In the genomic region with DNA sequence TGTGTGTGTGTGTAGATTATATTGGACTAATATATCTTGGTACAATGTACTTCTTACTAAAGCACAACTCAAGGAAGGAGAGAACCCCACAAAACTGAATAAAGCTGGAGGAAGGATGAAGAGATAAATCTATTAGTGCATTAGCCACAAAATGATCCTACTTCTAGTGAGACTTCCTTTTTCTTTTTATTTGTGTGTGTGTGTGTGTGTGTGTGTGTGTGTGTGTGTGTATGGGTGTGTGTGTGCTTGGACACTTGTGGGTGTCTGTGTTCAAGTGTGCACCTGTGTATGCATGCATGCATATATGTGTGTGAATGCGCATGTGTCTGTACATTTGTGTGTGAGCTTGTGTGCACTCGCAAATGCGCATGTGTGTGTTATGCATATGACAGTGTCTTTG, we compare ENCODE assay signal across 16 mouse cellular contexts.
"Had no signal": no experiment of that assay in that cellular context is flagged by ENCODE, and none has a peak within 500 bp of the region (broad histone marks: within the 10 kb centered on the region; RNA-seq: fewer than 3 reads in every experiment).

No protein-coding gene starts in this region.

- H3K27me3 ChIP-seq: neural tube, embryonic 13.5 days; neural tube, embryonic 15.5 days; stomach, embryonic 15.5 days had no signal

- H3K9ac ChIP-seq: neural tube, embryonic 13.5 days; neural tube, embryonic 15.5 days; stomach, embryonic 15.5 days had no signal

- H3K36me3 ChIP-seq: neural tube, embryonic 13.5 days; neural tube, embryonic 15.5 days; stomach, embryonic 15.5 days had no signal

- H3K9me3 ChIP-seq: neural tube, embryonic 13.5 days; neural tube, embryonic 15.5 days; stomach, embryonic 15.5 days had no signal

- H3K27ac ChIP-seq: neural tube, embryonic 13.5 days; neural tube, embryonic 15.5 days; stomach, embryonic 15.5 days; stomach, postnatal 0 days had no signal

- DNase-seq: retina, postnatal 1 day; right cerebral cortex, adult 18-20 months; right cerebral cortex, postnatal 14 days; right cerebral cortex, postnatal 25 days; right cerebral cortex, postnatal 4 days; spleen, adult 18-20 months; thymus, adult 18-20 months; thymus, adult 2 months; thymus, postnatal 14 days; thymus, postnatal 25 days; thymus, postnatal 36 days; thymus, postnatal 4 days had no signal

- H3K4me3 ChIP-seq: neural tube, embryonic 13.5 days; neural tube, embryonic 15.5 days; stomach, embryonic 15.5 days had no signal

- H3K4me2 ChIP-seq: neural tube, embryonic 13.5 days; neural tube, embryonic 15.5 days; stomach, embryonic 15.5 days had no signal
